Mouse (Mus musculus) thymus, adult 2 months (tissue): ENCODE data around the gene Ube2j1.

Experiments
- CTCF ChIP-seq: fragments of 200-500 bp; IDR thresholded peaks from 2 replicates; pipeline ENCODE4 v1.5.1; 2012; ENCODE audit warnings: mild to moderate bottlenecking, control low read depth, low read length, moderate library complexity, borderline replicate concordance; ENCODE audit not compliant: control insufficient read depth, poor library complexity, insufficient read depth; ENCODE audit errors: extremely low read depth
- POLR2A ChIP-seq: fragments of 200-500 bp; IDR thresholded peaks from 2 replicates; pipeline ENCODE4 v1.6.1; 2012; ENCODE audit warnings: mild to moderate bottlenecking, low read length, control low read depth, moderate library complexity; ENCODE audit not compliant: control insufficient read depth, poor library complexity, insufficient read depth; ENCODE audit errors: extremely low read depth

DNA sequence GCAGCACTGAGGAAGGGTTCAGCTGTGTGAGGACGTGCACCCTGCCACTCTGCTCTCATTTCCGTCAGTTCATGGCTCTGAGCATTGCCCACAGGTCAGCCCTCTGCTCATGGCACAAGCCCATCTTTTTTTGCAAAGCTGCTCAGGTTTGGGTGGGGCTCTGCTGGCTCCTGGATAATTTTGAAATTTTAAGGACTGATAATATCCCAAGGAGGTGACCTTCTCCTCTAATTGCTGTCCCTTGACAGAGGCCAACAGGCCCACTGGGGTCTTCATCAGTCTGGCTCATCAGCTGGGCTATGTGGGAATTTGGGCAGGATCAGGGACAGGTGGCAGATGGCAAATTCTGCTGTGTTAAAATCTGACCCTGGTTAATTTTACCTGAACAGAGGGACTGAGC lies 41.9 kb upstream of the Ube2j1 start:
- TF ChIP-seq CTCF: no peak
- TF ChIP-seq POLR2A: no peak
